Mouse (Mus musculus) intestine, embryonic 15.5 days (tissue): ENCODE measurements around the gene Gm42742. TPM values are rescaled to one million over a fixed set of nuclear protein-coding genes. Genes with fewer than 3 reads are reported as not detected.

Source experiments
- ATAC-seq: fragments of 200-750 bp; cut with Nextera tagmentation; 2 replicates; pipeline ENCODE4 v1.8.0; 2017; ENCODE audit warnings: moderate TSS enrichment, moderate library complexity
- H3K27ac ChIP-seq: fragments of 300-500 bp; sonication (generic); 2 replicates; pipeline ENCODE4 v1.5.1; 2015; ENCODE audit warnings: mild to moderate bottlenecking, inconsistent platforms
- H3K27me3 ChIP-seq: fragments of 300-500 bp; sonication (generic); replicated peaks from 2 replicates; pipeline ENCODE4 v1.6.1; 2015; ENCODE audit warnings: inconsistent platforms
- H3K36me3 ChIP-seq: fragments of 300-500 bp; sonication (generic); 2 replicates; pipeline ENCODE4 v1.6.1; 2015; ENCODE audit warnings: inconsistent platforms
- H3K4me1 ChIP-seq: fragments of 300-500 bp; sonication (generic); replicated peaks from 2 replicates; pipeline ENCODE4 v1.6.1; 2015; ENCODE audit warnings: inconsistent platforms
- H3K4me2 ChIP-seq: fragments of 300-500 bp; sonication (generic); replicated peaks from 2 replicates; pipeline ENCODE4 v1.6.1; 2015; ENCODE audit warnings: mild to moderate bottlenecking, inconsistent platforms
- H3K4me3 ChIP-seq: fragments of 300-500 bp; sonication (generic); replicated peaks from 2 replicates; pipeline ENCODE4 v1.5.1; 2015; ENCODE audit warnings: inconsistent platforms
- H3K9ac ChIP-seq: fragments of 300-500 bp; sonication (generic); 2 replicates; pipeline ENCODE4 v1.6.1; 2015; ENCODE audit warnings: inconsistent platforms
- H3K9me3 ChIP-seq: fragments of 300-500 bp; sonication (generic); 2 replicates; pipeline ENCODE4 v1.6.1; 2016; ENCODE audit warnings: inconsistent platforms
- WGBS: fragments of 180-500 bp; shearing (Covaris S2); methylation state at CpG from one replicate; pipeline ENCODE4 v1.1.7; 2015; 5-methylcytosine and 5-hydroxymethylcytosine counted together
- polyA plus RNA-seq: library from polyadenylated mRNA; unstranded; fragments of >200 nt; fragmentation: Nextera tagmentation; extraction: Ambion mirVana; gene quantifications from 2 replicates; pipeline ENCODE4 v1.2.1, GENCODE M21; 2015

Gene Gm42742
- polyA plus RNA-seq, 1 experiment from 2014 or later, result 51.1 TPM

- Histone ChIP-seq H3K4me3 (no peak overlapping the region), H3K27ac (0 out of 2 replicates have a peak overlapping the region, but pooled peaks have one; percentile 7)
- WGBS, result 98% methylated on average over 2 of the region's 2 CpGs
Measured at GRCm38 (mm10) chr7:127011051-127011450, 9.8 kb downstream of the Gm42742 start.

GRCm38 (mm10) chr7:127009307-127010085, 11.4 kb downstream of the Gm42742 start:
- Histone ChIP-seq H3K4me2 (peak overlapping the region; percentile 10; the same call in 1 of the 2 replicates), H3K9ac (peak overlapping the region; percentile 18), H3K4me1 (peaks cover 26% of the 10 kb centered on the region), H3K27ac (peak overlapping the region; percentile 93), H3K9me3 (no peaks in the 10 kb centered on the region), H3K36me3 (0 out of 2 replicates have a peak, but pooled peaks cover 3% of the 10 kb centered on the region), H3K4me3 (no peak overlapping the region), H3K27me3 (no peaks in the 10 kb centered on the region)
- 0 out of 2 replicates have a peak, but pooled peaks have one; percentile 3 for ATAC-seq
- WGBS, result 78% methylated on average over 17 of the region's 17 CpGs

More at GRCm38 (mm10) chr7:127011051-127011450, 9.8 kb downstream of the Gm42742 start:
- peaks cover 39% of the 10 kb centered on the region for H3K4me1 ChIP-seq
- peaks cover 9% of the 10 kb centered on the region; the same call in 1 of the 2 replicates for H3K36me3 ChIP-seq
- no peaks in the 10 kb centered on the region for H3K27me3 ChIP-seq
- H3K4me2 ChIP-seq, result no peak overlapping the region; the same call in 1 of the 2 replicates
- ATAC-seq, result no peak
- H3K9me3 ChIP-seq, result no peaks in the 10 kb centered on the region
- H3K9ac ChIP-seq, result no peak overlapping the region

- Histone ChIP-seq H3K4me3 (no peak overlapping the region), H3K27ac (peak overlapping the region; percentile 93), H3K4me2 (peak overlapping the region; percentile 41), H3K9ac (peak overlapping the region; percentile 18), H3K27me3 (no peaks in the 10 kb centered on the region), H3K4me1 (peaks cover 23% of the 10 kb centered on the region), H3K36me3 (0 out of 2 replicates have a peak, but pooled peaks cover 3% of the 10 kb centered on the region), H3K9me3 (no peaks in the 10 kb centered on the region)
- ATAC-seq, result peak; percentile 97
- WGBS, result 37% methylated on average over 9 of the region's 9 CpGs
Measured at GRCm38 (mm10) chr7:127008239-127009019, 12.5 kb downstream of the Gm42742 start.

DNA sequence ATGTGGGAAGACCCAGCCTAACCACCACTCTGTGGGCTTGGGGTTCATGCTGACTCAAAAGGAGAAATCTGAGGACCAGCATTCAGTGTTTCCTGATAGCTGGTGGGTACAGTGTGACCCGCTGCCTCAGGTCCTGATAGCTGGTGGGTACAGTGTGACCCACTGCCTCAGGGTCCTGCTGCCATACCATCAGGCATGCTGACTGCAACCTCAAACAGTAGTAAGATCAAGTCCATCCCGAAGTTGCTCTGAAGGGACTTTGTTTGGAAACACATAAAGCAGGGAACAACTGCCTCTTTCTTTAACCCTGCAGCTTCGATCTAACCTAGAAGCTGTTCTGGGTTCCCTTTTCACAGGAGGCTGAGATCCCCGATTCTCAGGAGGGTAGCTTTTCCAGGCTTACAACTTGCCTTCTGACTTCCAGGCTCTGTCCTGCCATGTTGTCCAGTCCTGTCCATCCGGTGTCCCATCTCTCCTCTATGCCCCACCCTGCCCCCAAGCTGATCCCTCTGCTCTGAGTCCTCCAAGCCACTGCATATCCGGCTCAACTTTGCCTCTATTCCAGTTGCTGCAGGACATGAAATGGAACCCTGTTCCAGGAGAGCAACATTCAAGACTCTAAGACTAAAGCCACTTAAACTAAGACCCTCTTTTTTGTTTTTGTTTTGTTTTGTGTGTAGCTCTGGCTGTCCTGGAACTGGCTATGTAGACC, 13.4 kb downstream of the Gm42742 start:
- peak overlapping the region; percentile 93 for H3K27ac ChIP-seq

GRCm38 (mm10) chr7:127004122-127004875, 16.6 kb downstream of the Gm42742 start:
- no peak overlapping the region for H3K4me2 ChIP-seq

More for the DNA sequence above, 13.4 kb downstream of the Gm42742 start:
- Histone ChIP-seq H3K36me3 (no peaks in the 10 kb centered on the region), H3K9me3 (no peaks in the 10 kb centered on the region), H3K27me3 (no peaks in the 10 kb centered on the region), H3K4me3 (no peak overlapping the region), H3K9ac (no peak overlapping the region; the same call in 1 of the 2 replicates), H3K4me2 (no peak overlapping the region), H3K4me1 (peaks cover 23% of the 10 kb centered on the region)
- no peak for ATAC-seq
- 84% methylated on average over 6 of the region's 6 CpGs for WGBS

GRCm38 (mm10) chr7:127003620-127004019, 17.3 kb downstream of the Gm42742 start:
- H3K36me3 ChIP-seq, result no peaks in the 10 kb centered on the region
- no peaks in the 10 kb centered on the region for H3K9me3 ChIP-seq
- peak; percentile 84 for ATAC-seq
- peaks cover 14% of the 10 kb centered on the region for H3K4me1 ChIP-seq
- H3K4me2 ChIP-seq, result peak overlapping the region; percentile 41
- WGBS, result 75% methylated on average over 5 of the region's 5 CpGs
- H3K27ac ChIP-seq, result 0 out of 2 replicates have a peak overlapping the region, but pooled peaks have one; percentile 56
- H3K9ac ChIP-seq, result no peak overlapping the region
- no peak overlapping the region for H3K4me3 ChIP-seq
- no peaks in the 10 kb centered on the region for H3K27me3 ChIP-seq

More at GRCm38 (mm10) chr7:127004122-127004875, 16.6 kb downstream of the Gm42742 start:
- no peaks in the 10 kb centered on the region for H3K36me3 ChIP-seq
- no peak overlapping the region for H3K4me3 ChIP-seq
- no peak overlapping the region for H3K9ac ChIP-seq
- no peak for ATAC-seq
- WGBS, result 79% methylated on average over 4 of the region's 4 CpGs
- peaks cover 20% of the 10 kb centered on the region for H3K4me1 ChIP-seq
- H3K27ac ChIP-seq, result no peak overlapping the region
- no peaks in the 10 kb centered on the region for H3K9me3 ChIP-seq
- no peaks in the 10 kb centered on the region for H3K27me3 ChIP-seq

- H3K27ac ChIP-seq, result no peak overlapping the region
- no peak overlapping the region for H3K4me3 ChIP-seq
- H3K27me3 ChIP-seq, result no peaks in the 10 kb centered on the region
- H3K4me1 ChIP-seq, result 0 out of 2 replicates have a peak, but pooled peaks cover 4% of the 10 kb centered on the region
- peaks cover 3% of the 10 kb centered on the region for H3K36me3 ChIP-seq
- 78% methylated on average over 10 of the region's 10 CpGs for WGBS
- no peak overlapping the region for H3K9ac ChIP-seq
- H3K9me3 ChIP-seq, result no peaks in the 10 kb centered on the region
- no peak overlapping the region for H3K4me2 ChIP-seq
- ATAC-seq, result no peak
Measured at GRCm38 (mm10) chr7:126999568-126999967, 21.3 kb downstream of the Gm42742 start.

- Histone ChIP-seq H3K9ac (no peak overlapping the region), H3K9me3 (no peaks in the 10 kb centered on the region), H3K4me1 (no peaks in the 10 kb centered on the region), H3K4me3 (no peak overlapping the region), H3K36me3 (peaks cover 3% of the 10 kb centered on the region), H3K27ac (no peak overlapping the region), H3K27me3 (no peaks in the 10 kb centered on the region), H3K4me2 (no peak overlapping the region)
- no peak for ATAC-seq
- 83% methylated on average over 4 of the region's 4 CpGs for WGBS
Measured at GRCm38 (mm10) chr7:126996449-126996848, 24.4 kb downstream of the Gm42742 start.

DNA sequence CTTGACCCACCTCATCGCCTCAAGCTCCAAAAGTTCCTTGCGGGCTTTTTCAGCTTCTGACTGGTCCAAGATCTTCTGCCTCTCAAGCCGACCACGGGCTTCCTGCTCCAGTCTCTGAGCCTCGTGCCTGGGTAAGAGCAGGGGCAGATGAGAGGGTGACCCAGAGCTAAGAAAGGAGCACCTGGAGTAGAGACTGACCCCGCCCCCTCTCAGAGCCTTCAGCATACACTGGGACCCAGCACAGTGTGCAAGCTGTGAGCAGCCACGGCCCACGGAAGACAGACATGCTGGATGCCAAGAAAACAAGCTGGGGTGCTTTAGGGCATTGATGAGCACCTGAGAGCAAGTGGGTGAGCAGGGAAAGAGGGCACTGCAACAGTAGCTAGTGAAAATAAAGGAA, 32.1 kb downstream of the Gm42742 start:
- Histone ChIP-seq H3K4me1 (no peaks in the 10 kb centered on the region), H3K4me3 (no peak overlapping the region), H3K27ac (no peak overlapping the region), H3K4me2 (no peak overlapping the region), H3K36me3 (no peaks in the 10 kb centered on the region), H3K27me3 (no peaks in the 10 kb centered on the region), H3K9me3 (no peaks in the 10 kb centered on the region), H3K9ac (no peak overlapping the region)
- 73% methylated on average over 8 of the region's 8 CpGs for WGBS
- ATAC-seq, result no peak

- no peak overlapping the region for H3K4me3 ChIP-seq
- H3K27ac ChIP-seq, result no peak overlapping the region
- no peaks in the 10 kb centered on the region for H3K27me3 ChIP-seq
- ATAC-seq, result peak; percentile 74
- no peak overlapping the region for H3K4me2 ChIP-seq
- no peak overlapping the region for H3K9ac ChIP-seq
- no peaks in the 10 kb centered on the region for H3K9me3 ChIP-seq
- peaks cover 3% of the 10 kb centered on the region; the same call in 1 of the 2 replicates for H3K4me1 ChIP-seq
- 46% methylated on average over 9 of the region's 9 CpGs for WGBS
- H3K36me3 ChIP-seq, result peaks cover 3% of the 10 kb centered on the region; the same call in 1 of the 2 replicates
Measured at GRCm38 (mm10) chr7:126986319-126986718, 34.6 kb downstream of the Gm42742 start.
